Mouse (Mus musculus) embryonic facial prominence, embryonic 15.5 days (tissue): ENCODE results near the gene Tdrd6. TPM values are rescaled to one million over a fixed set of nuclear protein-coding genes. Genes with fewer than 3 reads are reported as not detected.

ENCODE experiments used
- ATAC-seq: fragments of 200-750 bp; cut with Nextera tagmentation; 2 replicates; pipeline ENCODE4 v1.8.0; 2017; ENCODE audit warnings: low read depth, moderate TSS enrichment; ENCODE audit not compliant: insufficient number of reproducible peaks, low FRiP score, low TSS enrichment
- H3K27ac ChIP-seq: fragments of 300-500 bp; sonication (generic); replicated peaks from 2 replicates; pipeline ENCODE4 v1.5.1; 2015; ENCODE audit warnings: mild to moderate bottlenecking, inconsistent platforms
- H3K27me3 ChIP-seq: fragments of 300-500 bp; sonication (generic); 2 replicates; pipeline ENCODE4 v1.6.1; 2015; ENCODE audit warnings: inconsistent platforms
- H3K36me3 ChIP-seq: fragments of 300-500 bp; sonication (generic); 2 replicates; pipeline ENCODE4 v1.6.1; 2015; ENCODE audit warnings: mild to moderate bottlenecking, inconsistent platforms
- H3K4me1 ChIP-seq: fragments of 300-500 bp; sonication (generic); 2 replicates; pipeline ENCODE4 v1.6.1; 2015; ENCODE audit warnings: inconsistent platforms
- H3K4me2 ChIP-seq: fragments of 300-500 bp; sonication (generic); replicated peaks from 2 replicates; pipeline ENCODE4 v1.6.1; 2015; ENCODE audit warnings: mild to moderate bottlenecking, inconsistent platforms
- H3K4me3 ChIP-seq: fragments of 300-500 bp; sonication (generic); replicated peaks from 2 replicates; pipeline ENCODE4 v1.5.1; 2015; ENCODE audit warnings: mild to moderate bottlenecking, inconsistent platforms
- H3K9ac ChIP-seq: fragments of 300-500 bp; sonication (generic); 2 replicates; pipeline ENCODE4 v1.6.1; 2015; ENCODE audit warnings: inconsistent platforms
- H3K9me3 ChIP-seq: fragments of 300-500 bp; sonication (generic); replicated peaks from 2 replicates; pipeline ENCODE4 v1.6.1; 2016; ENCODE audit warnings: inconsistent platforms
- WGBS: fragments of 180-500 bp; shearing (Covaris S2); methylation state at CpG from one replicate; pipeline ENCODE4 v1.1.7; 2015; 5-methylcytosine and 5-hydroxymethylcytosine counted together
- polyA plus RNA-seq: library from polyadenylated mRNA; unstranded; fragments of >200 nt; fragmentation: Nextera tagmentation; extraction: Ambion mirVana; gene quantifications from 2 replicates; pipeline ENCODE4 v1.2.1, GENCODE M21; 2015

Gene Tdrd6
- polyA plus RNA-seq, 1 experiment from 2014 or later, result 0.04 TPM

DNA sequence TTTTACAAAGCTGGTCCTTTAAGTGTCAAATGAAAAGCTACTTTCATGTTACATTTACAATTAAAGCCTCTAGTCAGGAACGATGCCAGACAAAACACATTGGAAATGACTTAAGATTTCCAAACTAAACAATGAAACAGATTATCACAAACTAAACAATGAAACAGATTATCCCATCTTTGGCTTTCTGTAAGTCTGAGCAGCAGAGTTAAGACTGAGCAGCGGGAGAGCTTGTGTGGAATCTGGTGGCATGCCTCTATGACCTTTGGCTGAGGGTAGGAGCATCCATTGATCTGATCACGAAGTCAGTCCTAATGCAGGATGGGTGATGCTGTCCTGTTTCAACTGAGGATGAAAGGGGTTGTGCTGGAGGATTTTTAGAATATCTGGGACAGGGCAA is 17.9 kb downstream of the Tdrd6 start:
- Histone ChIP-seq H3K27me3 (no peaks in the 10 kb centered on the region), H3K4me1 (no peaks in the 10 kb centered on the region), H3K36me3 (no peaks in the 10 kb centered on the region), H3K9me3 (no peaks in the 10 kb centered on the region), H3K9ac (no peak overlapping the region), H3K27ac (no peak overlapping the region), H3K4me2 (no peak overlapping the region), H3K4me3 (no peak overlapping the region)
- whole genome bisulfite sequencing, result 71% methylated on average over 3 of the region's 3 CpGs
- ATAC-seq, result no peak

DNA sequence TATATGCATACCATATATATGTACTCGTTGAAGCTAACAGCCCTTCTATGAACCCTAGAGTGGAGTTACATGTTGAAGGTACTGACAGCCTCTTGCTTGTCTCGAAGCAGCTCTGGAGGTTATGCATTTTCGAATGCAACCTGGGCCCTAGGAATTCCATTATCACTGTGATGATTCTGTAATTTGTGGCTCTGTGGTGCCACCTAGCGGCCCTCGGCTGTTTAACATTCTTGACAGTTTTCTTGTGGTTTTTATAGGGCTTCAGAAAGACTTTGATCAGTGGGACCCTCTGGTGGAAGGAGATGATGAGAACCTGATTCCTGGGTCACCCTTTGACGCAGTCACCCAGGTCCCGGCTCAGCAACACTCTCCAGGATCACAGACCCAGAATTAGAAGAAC is 18.5 kb downstream of the Tdrd6 start:
- no peak overlapping the region for H3K4me3 ChIP-seq
- H3K36me3 ChIP-seq, result no peaks in the 10 kb centered on the region
- H3K4me1 ChIP-seq, result no peaks in the 10 kb centered on the region
- H3K4me2 ChIP-seq, result no peak overlapping the region
- H3K27me3 ChIP-seq, result no peaks in the 10 kb centered on the region
- no peak overlapping the region for H3K27ac ChIP-seq
- WGBS, result 19% methylated on average over 7 of the region's 7 CpGs
- H3K9me3 ChIP-seq, result no peaks in the 10 kb centered on the region
- H3K9ac ChIP-seq, result no peak overlapping the region
- ATAC-seq, result no peak

DNA sequence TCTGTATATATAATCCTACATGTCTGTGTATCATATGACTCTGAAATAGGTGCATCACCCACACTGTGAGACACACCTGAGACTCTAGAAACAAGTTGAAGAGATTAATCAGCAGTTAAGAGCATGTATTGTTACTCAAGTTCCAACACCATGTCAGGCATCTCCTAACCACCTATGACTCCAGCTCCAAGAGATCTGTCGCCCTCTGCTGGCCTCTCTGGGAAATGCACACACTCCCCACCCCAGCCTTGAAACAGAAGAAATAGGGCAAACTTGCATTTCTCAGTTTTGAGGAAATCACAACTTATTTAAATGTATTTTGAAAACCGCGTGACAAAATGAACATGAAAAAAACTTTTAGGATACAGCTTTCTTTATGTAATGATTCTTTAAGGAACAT is 23.4 kb downstream of the Tdrd6 start:
- H3K27me3 ChIP-seq, result no peaks in the 10 kb centered on the region
- H3K4me1 ChIP-seq, result no peaks in the 10 kb centered on the region
- H3K9me3 ChIP-seq, result no peaks in the 10 kb centered on the region
- H3K4me2 ChIP-seq, result no peak overlapping the region
- WGBS, result 15% methylated on average over 3 of the region's 3 CpGs
- no peak overlapping the region for H3K4me3 ChIP-seq
- no peak overlapping the region for H3K27ac ChIP-seq
- ATAC-seq, result no peak
- no peaks in the 10 kb centered on the region for H3K36me3 ChIP-seq
- no peak overlapping the region for H3K9ac ChIP-seq

DNA sequence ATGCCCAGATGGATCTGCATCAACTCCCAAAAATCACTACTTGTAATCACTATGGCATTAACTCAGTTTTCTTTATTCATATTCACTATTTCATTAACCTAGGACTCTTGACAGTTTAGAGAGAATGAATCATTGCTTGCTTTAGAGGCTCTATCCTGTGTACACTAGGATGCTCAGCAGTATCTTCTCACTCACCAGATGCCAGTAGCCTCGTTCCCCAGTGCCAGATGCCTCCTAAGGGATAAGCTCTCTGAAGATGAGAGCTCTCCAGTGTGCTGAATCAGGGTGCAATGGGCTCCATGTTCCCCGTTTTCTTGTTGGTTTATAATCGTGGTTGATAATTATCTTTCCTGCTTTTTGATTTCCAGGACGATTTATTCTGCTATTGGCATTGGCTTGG is 31.4 kb downstream of the Tdrd6 start:
- Histone ChIP-seq H3K36me3 (no peaks in the 10 kb centered on the region), H3K4me2 (no peak overlapping the region), H3K4me1 (no peaks in the 10 kb centered on the region), H3K27ac (no peak overlapping the region), H3K9ac (no peak overlapping the region), H3K9me3 (no peaks in the 10 kb centered on the region), H3K27me3 (no peaks in the 10 kb centered on the region; the same call in 1 of the 2 replicates), H3K4me3 (no peak overlapping the region)
- 54% methylated on average over 4 of the region's 4 CpGs for WGBS
- ATAC-seq, result no peak

DNA sequence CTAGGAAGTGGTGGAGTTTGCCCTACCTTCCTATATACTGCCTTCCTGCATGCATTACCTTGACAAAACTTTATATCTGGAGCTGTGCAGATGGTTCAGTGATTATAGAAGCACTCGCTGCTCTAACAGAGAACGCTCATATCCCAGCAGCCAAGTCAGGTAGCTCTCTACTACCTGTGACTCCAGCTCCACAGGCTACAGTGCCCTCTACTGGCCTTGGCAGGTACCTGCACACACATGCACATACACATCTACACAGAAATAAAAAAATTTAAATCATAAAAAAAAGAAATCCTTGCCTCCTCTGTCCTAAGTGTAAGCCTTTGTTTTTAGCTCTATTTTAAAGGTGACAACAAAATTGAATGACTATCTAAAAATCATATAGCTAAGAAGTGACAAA is 32.4 kb downstream of the Tdrd6 start:
- no peak overlapping the region for H3K4me2 ChIP-seq
- WGBS, result 100% methylated on average over 2 of the region's 2 CpGs
- H3K4me3 ChIP-seq, result no peak overlapping the region
- H3K27ac ChIP-seq, result no peak overlapping the region
- no peak overlapping the region for H3K9ac ChIP-seq
- no peaks in the 10 kb centered on the region for H3K9me3 ChIP-seq
- ATAC-seq, result no peak
- no peaks in the 10 kb centered on the region for H3K4me1 ChIP-seq
- no peaks in the 10 kb centered on the region for H3K36me3 ChIP-seq
- H3K27me3 ChIP-seq, result no peaks in the 10 kb centered on the region; the same call in 1 of the 2 replicates

DNA sequence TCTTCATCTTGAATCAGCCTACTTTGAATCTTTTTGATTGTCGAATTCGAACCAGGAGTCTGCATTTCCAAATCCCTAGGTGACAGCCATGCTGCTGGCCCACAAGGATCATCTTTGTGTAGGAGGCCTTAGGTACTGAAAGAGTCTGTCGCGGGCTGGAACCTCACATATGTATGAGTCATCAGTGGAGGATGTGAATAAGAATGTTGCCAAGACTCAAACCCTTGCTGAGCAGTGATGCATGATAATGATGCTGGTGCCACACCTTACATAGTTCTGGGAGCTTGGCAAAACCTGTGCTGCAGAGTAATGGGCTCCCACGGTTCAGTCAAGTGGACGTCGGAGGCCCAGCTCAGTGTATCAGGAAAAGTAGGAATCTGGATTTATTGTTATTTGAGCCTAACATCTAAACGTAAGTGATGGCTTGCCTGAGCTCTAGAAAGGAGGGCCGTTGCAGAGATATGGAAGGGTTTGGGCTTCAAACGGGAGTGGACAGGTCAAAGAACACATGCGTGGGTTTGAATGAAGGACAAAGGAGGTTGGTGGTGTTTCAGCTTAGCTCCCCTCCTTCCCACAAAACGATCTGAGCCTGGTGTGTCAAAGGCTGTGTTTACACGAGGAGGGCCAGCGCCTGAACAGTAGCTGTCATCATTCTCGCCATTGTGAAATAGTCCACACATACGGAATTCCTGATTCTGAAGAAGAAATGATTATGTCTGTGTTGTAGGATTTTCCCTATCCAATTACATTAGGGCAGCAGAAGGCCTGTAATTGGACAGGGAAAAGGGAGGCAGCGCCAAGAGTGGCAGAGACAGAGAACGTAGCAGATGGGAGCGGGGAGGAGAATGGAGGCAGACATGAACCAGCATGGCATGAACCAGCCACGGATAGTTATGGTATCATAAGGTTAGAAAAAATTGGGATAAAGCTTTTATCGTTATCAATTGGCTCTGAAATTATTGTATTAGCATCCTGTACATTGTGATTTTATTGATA is 37.5 kb downstream of the Tdrd6 start:
- no peaks in the 10 kb centered on the region for H3K9me3 ChIP-seq
- 84% methylated on average over 21 of the region's 21 CpGs for WGBS
- H3K9ac ChIP-seq, result no peak overlapping the region
- no peaks in the 10 kb centered on the region for H3K27me3 ChIP-seq
- H3K36me3 ChIP-seq, result no peaks in the 10 kb centered on the region
- no peak overlapping the region for H3K27ac ChIP-seq
- H3K4me1 ChIP-seq, result no peaks in the 10 kb centered on the region
- ATAC-seq, result no peak
- no peak overlapping the region for H3K4me2 ChIP-seq
- H3K4me3 ChIP-seq, result no peak overlapping the region

DNA sequence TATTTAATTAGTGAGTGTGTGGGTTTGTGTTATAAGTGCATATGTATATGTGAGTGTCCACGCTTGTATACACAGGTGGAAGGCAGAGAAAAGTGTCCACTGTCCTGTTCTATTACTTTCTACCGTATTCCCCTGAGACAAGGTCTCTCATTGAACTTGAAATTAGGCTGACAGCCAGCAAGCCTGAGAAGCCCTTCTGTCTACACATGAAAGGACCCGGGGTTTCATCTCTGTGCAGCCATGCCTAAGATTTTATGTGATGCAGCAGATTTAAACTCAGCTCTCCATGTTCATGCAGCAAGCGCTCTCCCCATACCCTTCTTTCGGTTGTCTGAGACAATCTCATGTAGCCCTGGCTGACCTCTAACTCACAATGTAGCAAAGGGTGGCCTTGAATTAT is 39.6 kb downstream of the Tdrd6 start:
- Histone ChIP-seq H3K27ac (no peak overlapping the region), H3K4me1 (no peaks in the 10 kb centered on the region), H3K9ac (no peak overlapping the region), H3K27me3 (no peaks in the 10 kb centered on the region), H3K36me3 (no peaks in the 10 kb centered on the region), H3K9me3 (no peaks in the 10 kb centered on the region), H3K4me2 (no peak overlapping the region), H3K4me3 (no peak overlapping the region)
- ATAC-seq, result no peak
- WGBS, result 87% methylated on average over 5 of the region's 5 CpGs

DNA sequence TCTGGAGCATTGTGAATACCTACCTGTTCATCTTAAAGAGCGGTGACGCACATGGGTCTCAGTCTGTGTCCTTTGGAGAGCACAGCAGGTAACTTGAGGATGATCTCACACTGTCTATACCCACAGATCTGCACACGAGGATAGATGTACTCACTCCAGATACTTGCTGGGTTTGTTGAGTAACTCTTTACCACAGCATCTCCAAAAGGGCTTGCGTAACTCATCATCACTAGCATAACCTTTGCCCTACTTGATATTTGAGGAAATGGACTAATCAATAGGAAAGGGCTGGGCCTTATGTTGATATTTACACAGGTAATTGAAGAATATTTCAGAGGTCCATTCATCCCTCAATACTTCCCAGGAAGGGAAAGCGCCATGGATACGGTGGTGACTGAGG is 40.3 kb downstream of the Tdrd6 start:
- no peaks in the 10 kb centered on the region for H3K36me3 ChIP-seq
- no peak overlapping the region for H3K27ac ChIP-seq
- H3K4me2 ChIP-seq, result no peak overlapping the region
- H3K4me1 ChIP-seq, result no peaks in the 10 kb centered on the region
- no peak overlapping the region for H3K9ac ChIP-seq
- no peak overlapping the region for H3K4me3 ChIP-seq
- no peak for ATAC-seq
- 91% methylated on average over 6 of the region's 6 CpGs for WGBS
- H3K9me3 ChIP-seq, result no peaks in the 10 kb centered on the region
- H3K27me3 ChIP-seq, result no peaks in the 10 kb centered on the region

DNA sequence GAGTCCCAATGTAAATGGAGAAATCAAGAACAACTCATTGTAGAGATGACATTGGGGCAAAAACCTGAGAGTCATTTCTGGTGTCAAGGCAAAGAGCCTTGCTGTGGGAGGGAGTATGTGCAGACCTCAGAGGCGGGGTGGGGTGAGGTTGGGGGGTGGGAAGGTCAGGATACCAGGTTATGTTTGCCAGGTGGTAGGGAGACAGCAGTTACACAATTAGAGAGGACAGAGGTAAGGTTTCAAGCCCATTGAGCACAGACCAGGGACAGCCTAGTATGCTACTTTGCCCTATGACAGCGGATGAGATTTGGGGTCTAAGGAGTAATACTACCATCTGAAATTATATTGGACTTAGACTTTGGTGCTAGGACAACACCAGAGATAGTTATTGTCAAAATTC is 42.8 kb downstream of the Tdrd6 start:
- Histone ChIP-seq H3K9ac (no peak overlapping the region), H3K27me3 (no peaks in the 10 kb centered on the region), H3K9me3 (no peaks in the 10 kb centered on the region), H3K27ac (no peak overlapping the region), H3K4me3 (no peak overlapping the region), H3K36me3 (no peaks in the 10 kb centered on the region), H3K4me2 (no peak overlapping the region), H3K4me1 (peaks cover 5% of the 10 kb centered on the region; the same call in 1 of the 2 replicates)
- 86% methylated on average over 2 of the region's 2 CpGs for WGBS
- ATAC-seq, result no peak

DNA sequence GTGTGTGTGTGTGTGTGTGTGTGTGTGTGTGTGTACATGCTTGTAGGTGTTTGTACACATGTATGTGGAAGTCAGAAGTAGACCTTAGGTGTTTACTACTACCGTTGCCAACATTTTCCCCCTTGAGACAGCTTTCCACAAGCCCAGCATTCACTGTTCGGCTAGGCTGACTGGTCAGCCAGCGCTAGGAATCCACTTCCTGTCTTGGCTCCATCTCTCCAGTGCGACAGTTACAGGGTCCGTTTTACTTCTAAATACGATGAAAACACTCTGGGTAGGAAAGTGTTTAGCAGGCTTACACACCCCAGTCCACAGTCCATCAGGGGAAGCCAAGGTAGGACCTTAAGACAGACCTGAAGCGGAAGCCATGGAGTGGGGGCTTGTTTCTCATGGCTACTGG is 45.3 kb downstream of the Tdrd6 start:
- ATAC-seq, result no peak
- Histone ChIP-seq H3K9ac (no peak overlapping the region), H3K9me3 (no peaks in the 10 kb centered on the region), H3K27me3 (no peaks in the 10 kb centered on the region), H3K4me1 (peaks cover 15% of the 10 kb centered on the region; the same call in 1 of the 2 replicates), H3K27ac (no peak overlapping the region), H3K4me2 (no peak overlapping the region), H3K4me3 (no peak overlapping the region), H3K36me3 (no peaks in the 10 kb centered on the region)
- WGBS, result 74% methylated on average over 7 of the region's 7 CpGs

DNA sequence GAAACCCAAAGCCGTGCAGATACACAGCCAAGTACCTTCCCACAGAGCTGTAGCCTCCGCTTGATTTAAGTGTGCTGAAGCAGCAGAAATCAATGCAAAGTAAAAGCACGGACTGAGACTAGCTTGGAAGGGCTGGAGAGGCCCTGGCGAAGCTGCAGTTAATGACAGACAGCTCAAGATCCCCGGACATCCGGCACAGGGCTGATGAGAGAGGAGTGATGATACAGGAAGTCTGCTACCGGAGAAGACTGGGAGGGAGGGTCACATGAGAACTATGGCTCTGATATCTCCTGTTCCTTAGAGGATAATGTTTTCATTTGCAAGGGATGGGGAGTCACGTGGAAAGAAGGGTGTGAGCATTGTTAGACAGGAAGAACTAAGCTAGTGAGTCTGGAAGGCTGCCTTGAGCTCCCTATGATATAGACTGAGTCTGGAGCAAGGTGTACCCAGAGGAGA is 49.1 kb downstream of the Tdrd6 start:
- H3K27me3 ChIP-seq, result no peaks in the 10 kb centered on the region
- H3K4me3 ChIP-seq, result no peak overlapping the region
- 4% methylated on average over 8 of the region's 8 CpGs for WGBS
- peak overlapping the region; percentile 5; the same call in 1 of the 2 replicates for H3K27ac ChIP-seq
- H3K9me3 ChIP-seq, result no peaks in the 10 kb centered on the region
- no peak overlapping the region for H3K9ac ChIP-seq
- H3K4me1 ChIP-seq, result peaks cover 15% of the 10 kb centered on the region; the same call in 1 of the 2 replicates
- peak overlapping the region; percentile 21; the same call in 1 of the 2 replicates for H3K4me2 ChIP-seq
- ATAC-seq, result peak; percentile 43; the same call in 1 of the 2 replicates
- no peaks in the 10 kb centered on the region for H3K36me3 ChIP-seq
